Mouse (Mus musculus): ENCODE data around the gene Gng2.

DNA sequence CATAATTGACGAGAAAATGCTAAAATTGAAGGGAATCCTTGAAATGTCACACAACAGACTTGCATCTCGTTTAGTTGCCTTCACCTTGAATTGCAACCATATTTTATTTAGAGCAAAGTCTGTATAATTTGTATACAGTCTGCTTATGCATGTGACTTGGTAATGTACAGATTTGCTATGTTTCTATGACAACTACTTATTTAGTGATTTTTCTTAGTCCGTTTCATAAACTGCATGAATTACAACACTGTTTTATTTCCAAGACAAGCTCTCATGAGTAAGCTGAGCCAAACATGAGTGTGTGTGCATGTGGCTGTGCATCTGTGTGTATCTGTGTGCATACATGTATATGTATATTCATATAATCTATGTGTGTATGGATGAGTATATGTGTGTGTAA lies 42.1 kb upstream of the Gng2 start:
- TF ChIP-seq TCF12 (IDR thresholded peaks at IDR 0.05; ENCODE audit: low read depth, low read length) (no peak), MAX (IDR thresholded peaks at IDR 0.05; ENCODE audit: low read length) (no peak)
